Mouse (Mus musculus) embryonic facial prominence, embryonic 11.5 days (tissue): Measurements from ENCODE around the gene Zyg11a. TPM values are rescaled to one million over a fixed set of nuclear protein-coding genes. Genes with fewer than 3 reads are reported as not detected.

Experiments
- ATAC-seq: fragments of 200-750 bp; cut with Nextera tagmentation; replicated peaks from 2 replicates; pipeline ENCODE4 v1.8.0; 2017; ENCODE audit warnings: low read depth; ENCODE audit not compliant: insufficient number of reproducible peaks, low FRiP score, low TSS enrichment
- DNase-seq: peaks from one replicate; pipeline ENCODE4 v3.0.0-alpha.2; 2015; ENCODE audit warnings: low spot score
- H3K27ac ChIP-seq: fragments of 300-500 bp; sonication (generic); replicated peaks from 2 replicates; pipeline ENCODE4 v1.5.1; 2014; ENCODE audit warnings: mild to moderate bottlenecking, low read depth, low read length, control low read depth
- H3K27me3 ChIP-seq: fragments of 300-500 bp; sonication (generic); 2 replicates; pipeline ENCODE4 v1.6.1; 2014; ENCODE audit warnings: mild to moderate bottlenecking, low read length, moderate library complexity, mixed read lengths; ENCODE audit not compliant: control insufficient read depth, insufficient read depth
- H3K36me3 ChIP-seq: fragments of 300-500 bp; sonication (generic); replicated peaks from 2 replicates; pipeline ENCODE4 v1.6.1; 2014; ENCODE audit warnings: low read depth, mild to moderate bottlenecking, low read length, moderate library complexity, mixed read lengths; ENCODE audit not compliant: control insufficient read depth, insufficient read depth
- H3K4me1 ChIP-seq: fragments of 300-500 bp; sonication (generic); 2 replicates; pipeline ENCODE4 v1.6.1; 2014; ENCODE audit warnings: low read length, mixed read lengths; ENCODE audit not compliant: control insufficient read depth, insufficient read depth
- H3K4me2 ChIP-seq: fragments of 300-500 bp; sonication (generic); 2 replicates; pipeline ENCODE4 v1.6.1; 2014; ENCODE audit warnings: low read depth, mild to moderate bottlenecking, control low read depth, low read length, moderate library complexity
- H3K4me3 ChIP-seq: fragments of 300-500 bp; sonication (generic); 2 replicates; pipeline ENCODE4 v1.5.1; 2014; ENCODE audit warnings: low read depth, low read length, control low read depth
- H3K9ac ChIP-seq: fragments of 300-500 bp; sonication (generic); replicated peaks from 2 replicates; pipeline ENCODE4 v1.6.1; 2014; ENCODE audit warnings: mild to moderate bottlenecking, control low read depth, low read length
- H3K9me3 ChIP-seq: fragments of 300-500 bp; sonication (generic); replicated peaks from 2 replicates; pipeline ENCODE4 v1.6.1; 2016; ENCODE audit warnings: mild to moderate bottlenecking, low read length, inconsistent platforms, mixed read lengths; ENCODE audit not compliant: control insufficient read depth
- WGBS: fragments of 180-500 bp; shearing (Covaris S2); extraction: QIAGEN DNeasy Blood & Tissue Kit; methylation state at CpG from one replicate; pipeline ENCODE4 v1.1.7; 2014; 5-methylcytosine and 5-hydroxymethylcytosine counted together
- polyA plus RNA-seq: library from polyadenylated mRNA; unstranded; fragments of >200 nt; fragmentation: Nextera tagmentation; extraction: Ambion mirVana; gene quantifications from 2 replicates; pipeline ENCODE4 v1.2.1, GENCODE M21; 2014

The Zyg11a gene
- polyA plus RNA-seq, 1 experiment from 2014 or later = not detected

- H3K4me2 ChIP-seq = no peak overlapping the region
- peaks cover 23% of the 10 kb centered on the region for H3K27me3 ChIP-seq
- 5% methylated on average over 9 of the region's 9 CpGs for WGBS
- DNase-seq (peak; percentile 48), ATAC-seq (no peak)
- H3K9me3 ChIP-seq = no peaks in the 10 kb centered on the region
- no peaks in the 10 kb centered on the region for H3K36me3 ChIP-seq
- no peak overlapping the region for H3K4me3 ChIP-seq
- no peaks in the 10 kb centered on the region for H3K4me1 ChIP-seq
- no peak overlapping the region for H3K9ac ChIP-seq
- H3K27ac ChIP-seq = no peak overlapping the region
These were observed 1.2 kb upstream of the Zyg11a start for GRCm38 (mm10) chr4:108219019-108219418.

GRCm38 (mm10) chr4:108213023-108213422, 4.8 kb downstream of the Zyg11a start:
- no peak for ATAC-seq
- Histone ChIP-seq H3K9me3 (no peaks in the 10 kb centered on the region), H3K4me2 (no peak overlapping the region), H3K27me3 (peaks cover 15% of the 10 kb centered on the region), H3K27ac (no peak overlapping the region), H3K9ac (no peak overlapping the region), H3K4me1 (no peaks in the 10 kb centered on the region), H3K4me3 (no peak overlapping the region), H3K36me3 (no peaks in the 10 kb centered on the region)
- WGBS = 81% methylated on average over 2 of the region's 2 CpGs
- no peak for DNase-seq

GRCm38 (mm10) chr4:108204629-108205028, 13.2 kb downstream of the Zyg11a start:
- no peak overlapping the region for H3K4me2 ChIP-seq
- no peak overlapping the region for H3K4me3 ChIP-seq
- no peaks in the 10 kb centered on the region for H3K36me3 ChIP-seq
- WGBS = 90% methylated on average over 6 of the region's 6 CpGs
- H3K27ac ChIP-seq = no peak overlapping the region
- no peaks in the 10 kb centered on the region for H3K4me1 ChIP-seq
- no peak overlapping the region for H3K9ac ChIP-seq
- ATAC-seq (no peak), DNase-seq (no peak)
- no peaks in the 10 kb centered on the region for H3K27me3 ChIP-seq
- H3K9me3 ChIP-seq = no peaks in the 10 kb centered on the region

- no peaks in the 10 kb centered on the region for H3K9me3 ChIP-seq
- WGBS = 67% methylated on average over 2 of the region's 2 CpGs
- H3K4me2 ChIP-seq = no peak overlapping the region
- no peaks in the 10 kb centered on the region for H3K36me3 ChIP-seq
- no peaks in the 10 kb centered on the region for H3K4me1 ChIP-seq
- no peak for ATAC-seq
- no peak for DNase-seq
- H3K4me3 ChIP-seq = no peak overlapping the region
- H3K9ac ChIP-seq = no peak overlapping the region
- no peaks in the 10 kb centered on the region for H3K27me3 ChIP-seq
- H3K27ac ChIP-seq = no peak overlapping the region
These were observed 18.6 kb downstream of the Zyg11a start for GRCm38 (mm10) chr4:108199236-108199635.

- H3K27ac ChIP-seq = no peak overlapping the region
- H3K27me3 ChIP-seq = no peaks in the 10 kb centered on the region
- no peaks in the 10 kb centered on the region for H3K36me3 ChIP-seq
- DNase-seq = peak; percentile 27
- WGBS = 55% methylated on average over 6 of the region's 6 CpGs
- H3K4me3 ChIP-seq = no peak overlapping the region
- no peak overlapping the region for H3K9ac ChIP-seq
- H3K9me3 ChIP-seq = no peaks in the 10 kb centered on the region
- H3K4me1 ChIP-seq = no peaks in the 10 kb centered on the region
- ATAC-seq = no peak
- H3K4me2 ChIP-seq = no peak overlapping the region
These were observed 21.5 kb downstream of the Zyg11a start for GRCm38 (mm10) chr4:108196277-108196855.

GRCm38 (mm10) chr4:108192821-108193323, 25.0 kb downstream of the Zyg11a start:
- Histone ChIP-seq H3K9me3 (no peaks in the 10 kb centered on the region), H3K4me3 (no peak overlapping the region), H3K27ac (no peak overlapping the region), H3K27me3 (no peaks in the 10 kb centered on the region), H3K9ac (no peak overlapping the region), H3K4me2 (no peak overlapping the region), H3K4me1 (no peaks in the 10 kb centered on the region), H3K36me3 (no peaks in the 10 kb centered on the region)
- WGBS = 74% methylated on average over 2 of the region's 2 CpGs
- DNase-seq (no peak), ATAC-seq (no peak)

- no peaks in the 10 kb centered on the region for H3K4me1 ChIP-seq
- ATAC-seq (no peak), DNase-seq (no peak)
- H3K4me2 ChIP-seq = no peak overlapping the region
- H3K27me3 ChIP-seq = no peaks in the 10 kb centered on the region
- no peak overlapping the region for H3K27ac ChIP-seq
- no peak overlapping the region for H3K9ac ChIP-seq
- no peak overlapping the region for H3K4me3 ChIP-seq
- H3K9me3 ChIP-seq = no peaks in the 10 kb centered on the region
- no peaks in the 10 kb centered on the region for H3K36me3 ChIP-seq
- 35% methylated on average over 1 of the region's 1 CpGs for WGBS
These were observed 35.6 kb downstream of the Zyg11a start for GRCm38 (mm10) chr4:108182278-108182677.

GRCm38 (mm10) chr4:108168056-108168455, 49.8 kb downstream of the Zyg11a start:
- Histone ChIP-seq H3K36me3 (no peaks in the 10 kb centered on the region), H3K9me3 (no peaks in the 10 kb centered on the region), H3K4me3 (no peak overlapping the region), H3K27me3 (no peaks in the 10 kb centered on the region), H3K4me2 (no peak overlapping the region), H3K4me1 (peaks cover 3% of the 10 kb centered on the region; the same call in 1 of the 2 replicates), H3K9ac (no peak overlapping the region), H3K27ac (no peak overlapping the region)
- 70% methylated on average over 6 of the region's 6 CpGs for WGBS
- DNase-seq = no peak
- ATAC-seq = no peak
